Mouse (Mus musculus): Measurements from ENCODE around the gene Parp11. TPM values are rescaled to one million over a fixed set of nuclear protein-coding genes. Genes with fewer than 3 reads are reported as not detected.
"Not testable (repeated sequence)": the region's sequence is repeated elsewhere in the genome, so short reads cannot be mapped to it uniquely, and the experiment has no call there.

Parp11 gene
- total RNA-seq, 1 experiment from 2014 or later: 28.1 TPM

GRCm38 (mm10) chr6:127496841-127497656 lies 50.4 kb downstream of the Parp11 start:
- DNase-seq: no peak

DNA sequence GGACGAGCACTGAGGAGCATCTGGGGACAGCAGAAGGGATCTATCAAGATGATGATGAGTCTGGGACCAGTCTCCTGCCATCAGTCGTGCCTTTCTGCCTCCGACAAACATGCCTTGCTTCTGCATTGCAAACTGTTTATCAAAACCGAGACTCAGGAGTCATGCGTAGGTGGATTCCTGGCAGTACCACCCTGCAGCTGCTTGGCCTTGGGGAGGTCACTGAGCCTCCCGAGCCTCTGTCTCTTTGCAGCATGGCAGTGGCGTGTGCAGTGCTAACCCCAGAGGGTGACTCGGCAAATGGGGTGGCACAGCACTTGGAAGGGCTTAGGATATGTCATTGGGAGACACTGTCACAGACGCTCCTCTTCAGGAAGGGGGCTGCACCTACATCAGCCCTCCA lies 53.5 kb downstream of the Parp11 start:
- DNase-seq: peak; percentile 26

DNA sequence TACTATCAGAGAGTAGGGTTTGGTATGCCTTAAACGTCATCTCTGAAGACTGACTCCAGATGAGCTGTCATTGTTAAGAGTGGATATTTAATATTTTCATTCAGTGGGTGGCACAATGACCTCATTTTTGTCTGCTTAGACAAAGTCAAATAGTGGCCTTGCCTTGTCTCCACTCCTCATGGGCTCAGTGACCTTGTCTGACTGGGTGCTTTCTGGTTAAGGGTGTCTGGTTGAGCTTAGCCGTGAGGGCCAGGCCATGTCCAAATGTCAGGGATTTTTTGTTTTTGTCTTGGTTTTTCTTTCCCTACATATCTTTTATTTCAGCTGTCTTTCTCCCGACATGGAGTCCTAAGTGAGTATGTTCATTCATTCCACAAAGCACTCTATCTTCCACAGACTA lies 54.2 kb downstream of the Parp11 start:
- no peak for DNase-seq

DNA sequence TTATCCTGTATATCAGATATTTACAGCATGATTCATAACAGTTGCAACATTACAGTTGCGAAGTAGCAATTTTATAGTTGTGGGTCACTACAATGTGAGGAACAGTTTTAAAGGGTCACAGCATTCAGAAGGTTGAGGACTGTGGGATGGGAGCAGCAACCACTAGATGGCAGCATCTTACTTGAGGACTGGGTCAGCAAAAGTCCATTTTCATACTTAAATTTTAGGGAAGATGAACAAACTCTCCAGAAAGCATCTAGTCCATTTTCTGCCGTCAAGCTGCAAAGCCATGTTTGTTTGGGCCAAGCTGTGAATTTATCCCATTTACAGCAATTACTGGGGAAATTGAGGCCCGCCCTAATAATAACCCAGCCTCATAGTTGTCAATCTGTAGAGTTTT lies 55.9 kb downstream of the Parp11 start:
- DNase-seq: peak; percentile 58

DNA sequence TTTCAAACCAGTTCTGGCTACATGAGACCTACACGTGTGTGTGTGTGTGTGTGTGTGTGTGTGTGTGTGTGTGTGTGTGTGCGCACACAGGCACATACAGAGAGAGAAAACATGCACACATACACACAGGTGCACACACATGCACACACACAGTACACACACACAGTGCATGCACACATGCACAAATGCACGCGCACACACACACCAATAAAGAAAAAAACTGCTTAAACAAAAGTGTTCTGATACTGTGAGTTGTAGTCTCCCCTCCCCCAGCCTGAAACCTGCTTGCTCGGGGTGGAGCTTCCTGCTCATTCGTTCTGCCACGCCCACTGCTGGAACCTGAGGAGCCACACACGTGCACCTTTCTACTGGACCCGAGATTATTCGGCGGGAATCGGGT lies 67.1 kb downstream of the Parp11 start:
- DNase-seq: not testable (repeated sequence)

DNA sequence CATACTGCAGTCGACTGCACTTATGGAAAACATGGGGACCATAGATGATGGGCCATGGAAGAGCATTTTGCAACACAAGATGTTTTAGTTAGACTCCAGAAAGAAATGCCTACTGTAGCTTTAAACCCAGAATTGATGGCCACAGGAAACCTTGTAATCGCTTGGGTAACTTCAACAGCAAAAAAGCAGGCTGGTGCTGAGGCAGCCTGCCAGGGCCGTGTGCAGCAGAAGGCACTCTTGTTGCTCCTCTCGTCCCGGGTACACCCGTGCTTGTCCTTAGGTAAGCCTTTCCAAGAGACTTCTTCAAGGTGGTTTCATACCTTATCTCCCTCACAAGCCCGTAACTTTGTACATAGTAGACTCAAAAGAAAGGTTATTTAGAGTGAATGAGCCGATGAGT lies 74.5 kb downstream of the Parp11 start:
- no peak for DNase-seq

GRCm38 (mm10) chr6:127522326-127522725 lies 75.7 kb downstream of the Parp11 start:
- DNase-seq: no peak

- peak; percentile 64 for DNase-seq
Measured at GRCm38 (mm10) chr6:127524442-127524841, 77.8 kb downstream of the Parp11 start.

GRCm38 (mm10) chr6:127528625-127529024 lies 82.0 kb downstream of the Parp11 start:
- DNase-seq: no peak

GRCm38 (mm10) chr6:127529451-127529850 lies 82.8 kb downstream of the Parp11 start:
- peak; percentile 96 for DNase-seq

- DNase-seq: no peak
Measured at GRCm38 (mm10) chr6:127530206-127530605, 83.6 kb downstream of the Parp11 start.

DNA sequence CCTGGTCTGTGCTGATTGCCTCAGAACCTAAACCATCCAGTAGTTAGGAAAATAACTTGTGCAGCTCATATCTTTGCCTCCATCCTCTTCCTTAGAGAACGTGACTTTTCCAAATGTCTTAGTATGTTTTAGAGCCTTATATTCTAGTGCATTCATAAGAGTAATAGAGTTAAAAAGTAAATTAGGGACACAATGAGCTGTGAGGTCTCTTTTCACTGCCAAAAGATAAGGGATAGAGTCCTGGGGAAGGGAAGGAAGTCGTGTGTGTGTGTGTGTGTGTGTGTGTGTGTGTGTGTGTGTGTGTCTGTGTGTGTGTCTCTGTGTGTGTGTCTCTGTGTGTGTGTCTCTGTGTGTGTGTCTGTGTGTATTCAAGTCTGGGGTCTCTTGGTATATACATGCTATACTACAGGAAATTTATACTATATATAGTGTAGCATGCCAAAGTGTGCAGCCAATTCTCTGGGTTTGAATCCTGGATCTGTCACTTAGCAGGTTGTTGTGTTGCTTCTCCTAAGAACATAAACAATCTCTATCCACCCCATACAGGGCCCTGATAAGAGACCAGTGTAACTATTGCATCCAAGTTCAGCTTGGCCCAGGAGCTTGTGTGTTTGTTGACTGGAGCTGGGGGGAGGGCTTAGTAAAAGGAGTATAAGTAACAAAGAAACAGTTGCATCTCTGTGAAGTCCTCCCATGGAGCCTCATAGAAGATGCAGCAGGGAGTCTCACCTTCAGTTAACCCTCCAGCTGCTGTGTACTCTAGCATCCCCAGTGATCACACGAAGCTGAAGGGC lies 85.0 kb downstream of the Parp11 start:
- no peak for DNase-seq

DNA sequence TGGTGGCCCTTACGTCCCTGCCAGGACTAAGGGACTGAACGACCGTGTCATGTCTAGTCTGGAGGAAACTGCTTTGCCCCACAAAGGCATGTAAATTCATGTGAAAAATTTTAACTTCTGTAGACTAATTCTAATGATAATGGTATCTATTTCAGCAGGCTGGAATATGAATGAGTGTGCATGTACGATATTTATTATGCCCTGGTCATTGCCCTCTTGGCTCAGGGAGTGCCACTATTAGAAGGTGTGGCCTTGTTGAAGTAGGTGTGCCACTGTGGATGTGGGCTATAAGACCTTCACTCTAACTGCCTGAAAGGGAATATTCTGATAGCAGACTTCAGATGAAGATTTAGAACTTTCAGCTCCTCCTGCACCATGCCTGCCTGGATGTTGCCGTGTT lies 85.7 kb downstream of the Parp11 start:
- DNase-seq: no peak

DNA sequence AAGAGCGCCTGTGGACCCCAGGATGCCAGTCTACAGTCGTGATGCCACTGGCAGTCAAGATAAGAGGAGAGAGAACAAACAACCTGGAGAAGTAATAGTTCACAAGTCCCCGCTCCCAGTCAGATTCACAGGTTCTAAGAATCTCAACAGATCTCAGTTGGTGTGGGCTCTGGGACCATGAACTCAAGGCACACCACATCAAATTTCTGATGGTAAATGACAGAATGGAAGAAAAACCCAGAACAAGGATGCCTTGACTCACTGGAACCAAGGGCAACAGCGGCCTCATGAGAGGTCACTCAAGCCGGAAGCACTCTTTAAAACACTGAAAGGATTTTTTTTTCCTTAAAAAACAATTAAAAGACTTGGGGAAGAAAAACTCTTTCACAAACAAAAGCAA lies 87.1 kb downstream of the Parp11 start:
- DNase-seq: no peak

- DNase-seq: no peak
Measured at GRCm38 (mm10) chr6:127537035-127537434, 90.4 kb downstream of the Parp11 start.

DNA sequence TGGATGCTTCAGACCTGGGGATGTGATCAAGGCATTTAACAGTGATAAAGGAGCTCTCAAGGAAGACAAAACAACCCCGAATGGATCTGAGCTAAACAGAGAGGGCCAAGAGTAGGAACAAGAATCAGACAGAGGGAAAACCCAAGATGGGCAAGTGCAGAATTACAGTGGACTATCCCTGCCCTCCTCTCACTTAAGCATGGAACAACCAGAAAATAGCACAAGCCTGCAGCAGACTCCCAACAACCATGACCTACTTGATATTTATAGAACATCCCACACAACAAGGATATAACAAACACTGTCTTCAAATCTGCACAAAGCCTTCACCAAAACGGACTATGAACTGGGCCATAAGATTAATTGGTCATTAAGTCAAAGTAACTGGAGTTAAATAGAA lies 91.5 kb downstream of the Parp11 start:
- no peak for DNase-seq

DNA sequence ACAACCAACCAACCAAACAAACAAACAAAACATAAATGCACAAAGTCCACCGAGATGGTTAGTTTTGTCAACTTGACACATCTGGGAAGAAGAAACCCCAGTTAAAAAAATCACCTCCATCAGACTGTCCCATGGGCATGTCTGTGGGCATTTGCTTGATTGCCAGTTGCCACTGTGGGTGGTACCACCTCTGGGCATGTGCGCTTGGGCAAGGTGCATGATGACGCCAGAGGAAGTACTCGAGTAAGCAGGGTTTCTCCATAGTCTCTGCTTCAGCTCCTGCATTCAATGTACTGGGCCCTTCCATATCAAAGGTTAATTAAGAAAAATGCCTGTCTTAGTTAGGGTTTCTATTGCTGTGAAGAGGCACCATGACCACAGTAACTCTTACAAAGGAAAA lies 92.6 kb downstream of the Parp11 start:
- DNase-seq: no peak

DNA sequence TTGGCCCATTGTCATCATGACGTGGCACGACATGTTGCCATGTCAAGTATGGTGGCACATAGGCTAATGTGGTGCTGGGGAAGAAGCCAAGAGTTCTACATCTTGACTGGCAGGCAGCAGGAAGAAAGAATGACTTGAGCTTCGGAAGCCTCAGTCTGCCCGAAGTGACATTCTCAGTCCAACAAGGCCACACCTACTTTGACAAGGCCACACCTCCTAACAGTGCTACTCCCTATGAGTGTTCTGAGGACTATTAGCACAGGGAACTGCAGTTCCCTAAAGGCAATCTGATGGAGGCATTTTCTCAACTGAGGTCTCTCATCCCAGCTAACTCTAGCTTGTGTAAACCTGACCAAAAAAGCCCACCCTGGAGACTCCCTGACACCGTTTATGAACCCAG lies 93.0 kb downstream of the Parp11 start:
- DNase-seq: no peak

- no peak for DNase-seq
Measured at GRCm38 (mm10) chr6:127540517-127540916, 93.9 kb downstream of the Parp11 start.

DNA sequence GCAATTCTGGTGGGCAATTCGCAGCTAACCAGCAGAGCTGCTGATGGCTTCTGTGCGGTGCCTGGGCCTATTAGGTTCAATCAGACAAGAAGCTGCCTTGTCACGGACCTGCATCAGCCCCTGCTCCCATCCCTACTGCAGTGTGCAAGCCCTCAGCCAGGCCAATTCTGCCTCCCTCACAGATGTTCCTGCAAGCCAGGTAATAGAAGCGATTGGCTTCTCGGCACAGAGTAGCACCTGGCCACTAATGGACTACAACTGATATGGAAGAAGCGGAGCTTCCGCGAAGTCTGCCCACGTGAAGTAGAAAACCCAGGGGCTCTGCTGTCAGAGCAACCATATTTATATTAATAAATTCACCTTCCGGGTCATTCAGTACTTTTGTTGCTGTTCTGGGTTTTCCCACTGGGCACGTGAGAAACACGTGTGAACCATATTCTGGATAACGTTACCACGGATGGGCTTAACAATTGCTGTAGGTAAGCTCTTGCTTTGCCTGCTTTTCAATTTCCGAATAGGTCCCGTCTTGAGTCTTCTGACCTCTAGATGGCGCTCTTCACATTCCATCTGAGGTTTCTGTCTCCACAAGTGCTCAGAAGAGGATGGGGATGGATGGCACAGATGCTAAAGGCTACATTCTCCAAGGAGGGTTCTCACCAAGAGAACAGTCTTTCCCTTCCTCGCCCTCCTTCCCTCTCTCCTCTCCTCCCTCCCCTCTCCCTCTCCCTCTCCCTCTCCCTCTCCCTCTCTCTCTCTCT lies 95.2 kb downstream of the Parp11 start:
- no peak for DNase-seq

Measured in adrenal gland, postnatal 25 days (tissue).